8 mouse cellular contexts compared by ENCODE assay signal in genomic region chr15:78544561-78545001, GRCm38 (mm10). TPM values are rescaled to one million over a fixed set of nuclear protein-coding genes. Genes with fewer than 3 reads are reported as not detected.
DNase-seq lines count a peak whose midpoint lies in the region; ATAC-seq lines count a peak whose summit lies in the region.

Sstr3 (minus strand) TSS chr15:78544685.

- no peak within 1 kb of the TSS for H3K4me3 ChIP-seq in heart, embryonic 13.5 days
- no peak within 1 kb of the TSS for H3K4me3 ChIP-seq in heart, embryonic 12.5 days
- H3K4me3 ChIP-seq in neural tube, embryonic 15.5 days (replicated peaks): 0 out of 2 replicates have a peak within 1 kb of the TSS, but pooled peaks have one; percentile 2
- no peak within 1 kb of the TSS for H3K4me3 ChIP-seq in liver, embryonic 11.5 days (ENCODE audit: low read depth, low read length)

- H3K36me3 ChIP-seq in heart, embryonic 13.5 days: no peaks in the 10 kb centered on the region
- H3K36me3 ChIP-seq in heart, embryonic 12.5 days: no peaks in the 10 kb centered on the region
- no peaks in the 10 kb centered on the region for H3K36me3 ChIP-seq in neural tube, embryonic 15.5 days
- H3K36me3 ChIP-seq in liver, embryonic 11.5 days (ENCODE audit: control insufficient read depth, insufficient read depth, low read length): no peaks in the 10 kb centered on the region

- peaks cover 41% of the 10 kb centered on the region for H3K27me3 ChIP-seq in heart, embryonic 13.5 days (replicated peaks)
- H3K27me3 ChIP-seq in heart, embryonic 12.5 days (replicated peaks): peaks cover 53% of the 10 kb centered on the region
- peaks cover 3% of the 10 kb centered on the region; the same call in 1 of the 2 replicates for H3K27me3 ChIP-seq in neural tube, embryonic 15.5 days (replicated peaks)
- peaks cover 26% of the 10 kb centered on the region for H3K27me3 ChIP-seq in liver, embryonic 11.5 days (replicated peaks; ENCODE audit: control insufficient read depth, insufficient read depth, low read length)

- ATAC-seq in heart, embryonic 13.5 days (ENCODE audit: extremely low read depth, insufficient number of reproducible peaks, low FRiP score, low TSS enrichment): no peak
- ATAC-seq in heart, embryonic 12.5 days (ENCODE audit: insufficient number of reproducible peaks, low FRiP score): no peak
- no peak; the same call in 1 of the 2 replicates for ATAC-seq in neural tube, embryonic 15.5 days (ENCODE audit: low FRiP score)
- ATAC-seq in liver, embryonic 11.5 days (replicated peaks; ENCODE audit: low FRiP score): no peak

- no peaks in the 10 kb centered on the region for H3K9me3 ChIP-seq in heart, embryonic 13.5 days
- no peaks in the 10 kb centered on the region for H3K9me3 ChIP-seq in heart, embryonic 12.5 days (replicated peaks)
- H3K9me3 ChIP-seq in neural tube, embryonic 15.5 days (replicated peaks): no peaks in the 10 kb centered on the region
- no peaks in the 10 kb centered on the region for H3K9me3 ChIP-seq in liver, embryonic 11.5 days (ENCODE audit: control insufficient read depth, low read length)

- peak; percentile 57 to 77 for DNase-seq in cerebellum, postnatal 36 days
- DNase-seq in layer of hippocampus, postnatal 14 days (ENCODE audit: low spot score in 2 of 2): no peak
- DNase-seq in spleen, adult 12 weeks (ENCODE audit: low spot score): no peak
- no peak for DNase-seq in heart, adult 8-10 months (ENCODE audit: low spot score)
- no peak for DNase-seq in liver, embryonic 11.5 days (ENCODE audit: low spot score)

- peak within 1 kb of the TSS; percentile 50 for H3K9ac ChIP-seq in heart, embryonic 13.5 days
- no peak within 1 kb of the TSS for H3K9ac ChIP-seq in heart, embryonic 12.5 days
- H3K9ac ChIP-seq in neural tube, embryonic 15.5 days (replicated peaks): peak within 1 kb of the TSS; percentile 40
- no peak within 1 kb of the TSS for H3K9ac ChIP-seq in liver, embryonic 11.5 days (ENCODE audit: low read depth, low read length)

- H3K4me1 ChIP-seq in heart, embryonic 13.5 days: peaks cover 43% of the 10 kb centered on the region
- peaks cover 42% of the 10 kb centered on the region for H3K4me1 ChIP-seq in heart, embryonic 12.5 days (replicated peaks)
- H3K4me1 ChIP-seq in neural tube, embryonic 15.5 days: peaks cover 28% of the 10 kb centered on the region
- peaks cover 8% of the 10 kb centered on the region for H3K4me1 ChIP-seq in liver, embryonic 11.5 days (replicated peaks; ENCODE audit: control insufficient read depth, insufficient read depth, low read length)

- H3K4me2 ChIP-seq in heart, embryonic 13.5 days: no peak within 1 kb of the TSS
- H3K4me2 ChIP-seq in heart, embryonic 12.5 days: no peak within 1 kb of the TSS
- peak within 1 kb of the TSS; percentile 40 for H3K4me2 ChIP-seq in neural tube, embryonic 15.5 days
- no peak within 1 kb of the TSS for H3K4me2 ChIP-seq in liver, embryonic 11.5 days

- no peak within 1 kb of the TSS for H3K27ac ChIP-seq in heart, embryonic 13.5 days (replicated peaks)
- H3K27ac ChIP-seq in heart, embryonic 12.5 days (ENCODE audit: poor library complexity, severe bottlenecking): no peak within 1 kb of the TSS
- H3K27ac ChIP-seq in neural tube, embryonic 15.5 days (replicated peaks): no peak within 1 kb of the TSS; the same call in 1 of the 2 replicates
- H3K27ac ChIP-seq in liver, embryonic 11.5 days (ENCODE audit: low read depth, low read length): no peak within 1 kb of the TSS

- 15% methylated on average over 14 of the region's 14 CpGs for WGBS in heart, embryonic 13.5 days
- 11% methylated on average over 14 of the region's 14 CpGs for WGBS in heart, embryonic 12.5 days
- 8% methylated on average over 14 of the region's 14 CpGs for WGBS in neural tube, embryonic 15.5 days
- 10% methylated on average over 13 of the region's 14 CpGs for WGBS in liver, embryonic 11.5 days

RNA-seq across cellular contexts. Expression of gene Sstr3, which starts in this region (rescaled TPM):
- 0.09 TPM in 1 of 2 replicates, not detected in the other for polyA plus RNA-seq in heart, embryonic 13.5 days (2015; fragmentation: Nextera tagmentation; extraction: Ambion mirVana)
- polyA plus RNA-seq in heart, embryonic 12.5 days (2016; fragmentation: Nextera tagmentation; extraction: Ambion mirVana): 0.13 TPM in 1 of 2 replicates, not detected in the other
- total RNA-seq in layer of hippocampus, postnatal 14 days (2021): 10 to 100 TPM; 22.9 to 23.9 TPM
- polyA plus RNA-seq in neural tube, embryonic 15.5 days (2015; fragmentation: Nextera tagmentation; extraction: Ambion mirVana): 0.50 and 0.57 TPM in 2 replicates
- total RNA-seq in heart, adult 8-10 months (2022): not detected
- not detected in 2 replicates for polyA plus RNA-seq in liver, embryonic 11.5 days (2014; fragmentation: Nextera tagmentation; extraction: Ambion mirVana)

Comparison
In these comparisons a context has a peak if more than half of its experiments do, and no peak if none do; other contexts are left out.
1. RNA of gene Sstr3 (total RNA-seq): 22.9 to 23.9 TPM in layer of hippocampus, postnatal 14 days; not detected in heart, adult 8-10 months; every median in the first group is over 10 times any median in the second.
2. H3K9ac ChIP-seq: peak in heart, embryonic 13.5 days (single experiment) and neural tube, embryonic 15.5 days (single experiment); none in heart, embryonic 12.5 days (single experiment) and liver, embryonic 11.5 days (single experiment).
3. DNase-seq: peak in cerebellum, postnatal 36 days (2 of 2); none in layer of hippocampus, postnatal 14 days (0 of 2), spleen, adult 12 weeks (single experiment), heart, adult 8-10 months (single experiment) and liver, embryonic 11.5 days (single experiment).